Mouse (Mus musculus): ENCODE measurements around the gene Hunk.

Hunk gene

GRCm38 (mm10) chr16:90440654-90441053, 54.8 kb downstream of the Hunk start:
- no peak for DNase-seq

- DNase-seq: no peak
Measured at GRCm38 (mm10) chr16:90442991-90443390, 57.2 kb downstream of the Hunk start.

- DNase-seq: peak; percentile 9
Measured at GRCm38 (mm10) chr16:90453197-90453596, 67.4 kb downstream of the Hunk start.

- no peak for DNase-seq
Measured at GRCm38 (mm10) chr16:90456495-90457125, 70.8 kb downstream of the Hunk start.

- DNase-seq: no peak
Measured at GRCm38 (mm10) chr16:90458899-90459610, 73.2 kb downstream of the Hunk start.

- no peak for DNase-seq
Measured at GRCm38 (mm10) chr16:90461304-90461905, 75.6 kb downstream of the Hunk start.

GRCm38 (mm10) chr16:90462728-90463275, 77.0 kb downstream of the Hunk start:
- no peak for DNase-seq

GRCm38 (mm10) chr16:90465154-90465553, 79.3 kb downstream of the Hunk start:
- no peak for DNase-seq

GRCm38 (mm10) chr16:90468286-90468685, 82.5 kb downstream of the Hunk start:
- no peak for DNase-seq

GRCm38 (mm10) chr16:90475701-90476229, 90.0 kb downstream of the Hunk start:
- DNase-seq: no peak

- no peak for DNase-seq
Measured at GRCm38 (mm10) chr16:90481612-90482011, 95.8 kb downstream of the Hunk start.

GRCm38 (mm10) chr16:90483341-90483740, 97.5 kb downstream of the Hunk start:
- DNase-seq: no peak

- no peak for DNase-seq
Measured at GRCm38 (mm10) chr16:90485125-90485524, 99.3 kb downstream of the Hunk start.

- DNase-seq: no peak
Measured at GRCm38 (mm10) chr16:90485599-90485998, 99.8 kb downstream of the Hunk start.

GRCm38 (mm10) chr16:90490066-90490465, 104.3 kb downstream of the Hunk start:
- DNase-seq: no peak

- DNase-seq: no peak
Measured at GRCm38 (mm10) chr16:90491898-90492499, 106.2 kb downstream of the Hunk start.

- no peak for DNase-seq
Measured at GRCm38 (mm10) chr16:90496930-90497329, 111.1 kb downstream of the Hunk start.

GRCm38 (mm10) chr16:90497749-90498464, 112.1 kb downstream of the Hunk start:
- DNase-seq: no peak

GRCm38 (mm10) chr16:90500809-90501208, 115.0 kb downstream of the Hunk start:
- DNase-seq: no peak

- no peak for DNase-seq
Measured at GRCm38 (mm10) chr16:90505252-90505651, 119.4 kb downstream of the Hunk start.

GRCm38 (mm10) chr16:90505680-90506079, 119.9 kb downstream of the Hunk start:
- no peak for DNase-seq

GRCm38 (mm10) chr16:90511551-90512296, 125.9 kb downstream of the Hunk start:
- DNase-seq: no peak
